Mouse (Mus musculus): ENCODE data around the gene Fgfr2. TPM values are rescaled to one million over a fixed set of nuclear protein-coding genes. Genes with fewer than 3 reads are reported as not detected.

Fgfr2 gene
- polyA plus RNA-seq, 1 experiment from 2014 or later, result 121 TPM

DNA sequence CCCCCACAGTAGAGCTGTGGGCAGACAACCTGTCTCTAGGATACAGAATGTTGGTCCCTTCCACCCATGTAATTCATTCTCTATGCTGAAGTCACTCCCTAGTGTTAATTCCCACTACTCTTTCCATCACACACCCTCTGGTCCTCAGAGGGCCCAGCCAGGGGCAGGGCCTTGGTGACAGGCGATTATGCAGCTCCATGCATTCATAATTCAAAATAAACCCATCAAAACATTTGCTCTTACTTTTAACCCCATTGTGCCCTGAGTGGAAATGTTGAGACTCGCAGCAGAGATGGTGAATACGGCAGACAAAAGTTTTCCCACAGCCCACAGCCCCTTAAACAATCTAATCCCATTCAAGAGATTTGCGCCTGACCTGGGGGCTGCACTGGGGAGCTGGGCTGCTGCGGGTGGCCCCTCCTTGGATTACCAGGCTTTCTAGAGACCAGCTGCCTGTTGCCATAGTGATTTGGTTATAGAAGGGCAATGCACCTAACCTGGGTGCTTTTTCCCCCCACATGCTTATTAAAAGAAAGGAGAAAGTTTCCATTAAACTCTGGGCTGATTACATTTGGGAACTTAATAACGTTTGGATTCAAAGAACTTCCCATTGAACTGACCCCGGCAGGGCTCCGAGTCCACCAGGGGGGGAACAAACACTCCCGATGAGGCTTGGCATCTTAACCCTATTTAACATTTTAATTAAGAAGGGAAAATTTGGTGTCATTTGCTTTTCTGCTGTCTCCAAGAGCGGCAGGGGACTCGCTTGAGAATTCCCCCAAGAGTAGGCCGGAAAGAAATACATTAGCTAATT lies 2755.7 kb downstream of the Fgfr2 start:
- H3K4me2 ChIP-seq (replicated peaks), result no peak overlapping the region
- H3K9ac ChIP-seq, result no peak overlapping the region
- H3K27ac ChIP-seq, result no peak overlapping the region
- ATAC-seq (ENCODE audit: insufficient number of reproducible peaks, insufficient read depth, low FRiP score, low TSS enrichment), result no peak
- H3K4me1 ChIP-seq, result peaks cover 23% of the 10 kb centered on the region
- no peaks in the 10 kb centered on the region for H3K9me3 ChIP-seq
- H3K4me3 ChIP-seq, result no peak overlapping the region
- no peaks in the 10 kb centered on the region for H3K27me3 ChIP-seq
- 18% methylated on average over 12 of the region's 12 CpGs for WGBS
- H3K36me3 ChIP-seq, result no peaks in the 10 kb centered on the region

DNA sequence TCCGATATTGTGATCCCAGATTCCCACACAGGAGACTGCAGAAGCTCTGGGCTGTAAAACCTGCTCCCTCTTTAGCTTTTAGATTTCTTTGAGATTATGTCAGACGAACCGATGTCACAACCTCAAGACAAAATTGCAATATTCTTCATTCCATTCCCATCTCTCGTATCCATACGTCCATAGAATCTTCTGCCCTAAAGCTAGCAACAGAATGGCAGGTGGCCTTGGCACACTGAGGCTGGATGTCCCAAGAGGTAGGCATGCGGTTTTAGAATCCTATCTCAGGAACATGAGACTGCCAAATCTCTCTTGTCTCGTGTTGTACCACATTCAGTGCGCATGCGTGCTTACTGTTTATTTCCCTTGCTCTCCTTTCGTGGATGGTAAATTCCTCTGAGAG lies 2757.4 kb downstream of the Fgfr2 start:
- Histone ChIP-seq H3K27me3 (no peaks in the 10 kb centered on the region), H3K4me3 (no peak overlapping the region), H3K9me3 (no peaks in the 10 kb centered on the region), H3K9ac (no peak overlapping the region), H3K27ac (no peak overlapping the region), H3K4me1 (peaks cover 23% of the 10 kb centered on the region), H3K4me2 (replicated peaks) (no peak overlapping the region), H3K36me3 (no peaks in the 10 kb centered on the region)
- ATAC-seq (ENCODE audit: insufficient number of reproducible peaks, insufficient read depth, low FRiP score, low TSS enrichment), result no peak
- WGBS, result 94% methylated on average over 10 of the region's 10 CpGs

DNA sequence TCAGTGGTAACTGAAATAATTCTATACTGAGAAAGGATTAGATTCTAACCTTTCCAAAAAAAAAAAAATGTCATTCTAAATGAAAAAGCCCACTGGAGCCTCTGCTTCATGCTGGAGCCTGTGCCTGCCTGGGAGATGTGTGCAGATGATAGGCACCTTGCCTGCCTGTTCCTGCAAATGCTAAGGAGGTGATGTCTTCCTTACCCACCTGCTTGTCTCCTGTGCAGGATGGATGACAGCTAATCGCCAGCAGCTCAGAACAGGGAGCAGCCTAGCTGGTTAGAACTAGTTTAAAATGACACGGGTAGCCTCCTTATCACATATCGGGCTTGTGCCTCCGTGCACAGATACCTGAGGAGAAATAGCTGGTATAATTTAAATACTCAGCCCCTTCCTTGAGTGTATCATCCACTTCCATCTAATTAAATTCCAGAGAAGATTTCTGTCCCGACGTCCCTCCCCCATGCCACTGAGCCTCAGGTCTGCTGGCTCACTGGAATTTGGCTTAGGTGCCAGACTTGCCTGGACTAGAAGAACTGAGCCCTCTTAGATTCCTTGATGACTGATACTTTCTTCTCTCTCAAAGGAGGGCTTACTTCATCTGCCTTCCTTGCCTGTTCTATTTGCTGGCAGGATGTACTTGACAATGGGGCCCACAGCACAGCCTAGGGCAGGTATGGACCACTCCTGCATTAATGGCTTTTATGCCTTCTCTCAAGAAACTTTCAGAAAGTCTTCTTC lies 2782.6 kb downstream of the Fgfr2 start:
- Histone ChIP-seq H3K36me3 (no peaks in the 10 kb centered on the region), H3K9me3 (no peaks in the 10 kb centered on the region), H3K9ac (no peak overlapping the region), H3K27ac (0 out of 2 replicates have a peak overlapping the region, but pooled peaks have one; percentile 47), H3K4me1 (no peaks in the 10 kb centered on the region), H3K4me2 (replicated peaks) (no peak overlapping the region), H3K27me3 (no peaks in the 10 kb centered on the region), H3K4me3 (no peak overlapping the region)
- 62% methylated on average over 6 of the region's 6 CpGs for WGBS
- ATAC-seq (ENCODE audit: insufficient number of reproducible peaks, insufficient read depth, low FRiP score, low TSS enrichment), result no peak

DNA sequence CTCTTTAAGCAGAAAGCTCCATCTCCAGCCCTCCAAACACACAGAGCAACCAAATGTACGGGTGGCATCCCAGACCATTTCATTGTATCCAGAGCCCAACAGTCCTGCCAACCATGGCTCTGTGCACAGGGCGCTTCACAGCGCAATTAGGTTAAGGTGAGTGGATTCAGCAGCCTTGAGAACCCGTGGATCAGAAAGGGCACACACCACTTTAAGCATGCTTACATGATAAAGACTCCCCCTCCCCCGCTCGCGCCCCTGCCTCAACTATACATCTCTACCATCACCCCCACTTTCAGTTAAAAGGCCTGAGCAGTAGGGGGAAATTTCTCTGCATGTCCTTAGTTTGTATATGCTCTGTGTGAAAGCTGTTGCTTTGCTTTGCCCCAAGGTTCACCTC lies 2785.5 kb downstream of the Fgfr2 start:
- 92% methylated on average over 7 of the region's 7 CpGs for WGBS
- no peaks in the 10 kb centered on the region for H3K9me3 ChIP-seq
- H3K4me1 ChIP-seq, result no peaks in the 10 kb centered on the region
- no peaks in the 10 kb centered on the region for H3K36me3 ChIP-seq
- H3K4me2 ChIP-seq (replicated peaks), result no peak overlapping the region
- no peak for ATAC-seq (ENCODE audit: insufficient number of reproducible peaks, insufficient read depth, low FRiP score, low TSS enrichment)
- no peak overlapping the region for H3K4me3 ChIP-seq
- H3K27ac ChIP-seq, result no peak overlapping the region
- no peak overlapping the region for H3K9ac ChIP-seq
- H3K27me3 ChIP-seq, result no peaks in the 10 kb centered on the region

DNA sequence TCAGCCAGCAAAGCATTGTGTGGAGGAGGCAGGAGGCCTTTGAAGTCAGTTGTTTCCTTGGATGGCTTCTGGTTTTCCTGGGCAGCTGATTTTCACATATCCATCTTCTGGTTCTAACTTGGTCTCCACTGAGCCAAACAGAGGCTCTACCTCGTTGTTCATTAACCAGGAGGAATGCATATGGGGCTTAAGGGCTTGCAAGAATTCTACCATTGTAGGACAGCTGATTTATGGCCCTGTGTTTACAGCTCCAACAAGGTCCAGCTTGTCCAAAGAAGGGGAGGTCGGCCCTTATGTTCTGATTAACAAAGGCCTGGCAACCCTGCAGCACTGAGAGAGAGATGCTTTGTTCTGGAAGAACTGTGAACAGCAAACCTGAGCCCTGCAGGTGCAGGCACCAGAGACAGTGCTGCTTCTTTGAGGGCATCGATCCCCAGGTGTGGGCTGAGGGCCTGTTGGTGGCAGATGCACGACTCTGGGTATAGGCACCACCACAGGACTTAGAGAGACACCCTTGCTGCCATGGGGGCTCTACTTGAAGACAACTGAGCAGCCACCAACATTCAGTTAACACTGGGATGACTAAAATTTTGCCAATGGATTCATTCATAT lies 2787.6 kb downstream of the Fgfr2 start:
- no peak for ATAC-seq (ENCODE audit: insufficient number of reproducible peaks, insufficient read depth, low FRiP score, low TSS enrichment)
- Histone ChIP-seq H3K27ac (no peak overlapping the region), H3K4me1 (no peaks in the 10 kb centered on the region; the same call in 1 of the 2 replicates), H3K9ac (no peak overlapping the region), H3K9me3 (no peaks in the 10 kb centered on the region), H3K4me2 (replicated peaks) (no peak overlapping the region), H3K4me3 (no peak overlapping the region), H3K36me3 (no peaks in the 10 kb centered on the region), H3K27me3 (no peaks in the 10 kb centered on the region)
- WGBS, result 62% methylated on average over 4 of the region's 4 CpGs

DNA sequence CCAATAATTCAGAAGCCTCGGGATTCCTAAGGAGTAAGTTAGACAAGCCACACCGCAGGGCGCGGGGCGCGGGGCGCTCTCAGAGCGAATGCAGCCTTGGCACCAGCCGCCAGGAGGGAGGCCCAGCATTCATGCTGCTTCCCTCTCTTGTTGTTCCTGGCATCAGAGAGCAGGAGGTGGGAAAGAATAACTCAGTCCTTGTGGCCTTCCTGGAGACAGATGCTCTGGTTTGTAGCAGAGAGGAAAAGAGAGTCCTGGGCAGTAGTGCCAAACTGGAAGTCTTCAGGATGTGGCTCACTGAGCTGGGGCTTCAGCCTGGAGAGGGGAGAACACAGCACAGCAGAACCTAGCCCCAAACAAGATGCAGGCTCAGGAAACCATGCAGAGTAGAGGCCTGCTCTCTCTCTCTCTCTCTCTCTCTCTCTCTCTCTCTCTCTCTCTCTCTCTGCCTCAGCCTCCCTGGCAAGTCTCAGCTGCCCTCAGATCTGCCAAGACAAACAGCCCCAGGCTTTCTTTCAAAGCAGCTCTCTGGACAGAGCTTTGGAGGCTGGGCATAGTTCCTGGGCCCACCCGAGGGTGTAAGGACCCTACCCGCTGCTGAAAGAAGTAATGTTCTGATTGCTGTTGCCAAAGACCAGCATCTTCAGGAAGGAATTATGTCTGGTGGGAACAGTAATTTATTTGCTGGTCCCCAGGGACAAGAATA lies 2790.5 kb downstream of the Fgfr2 start:
- Histone ChIP-seq H3K4me1 (peaks cover 7% of the 10 kb centered on the region), H3K27ac (0 out of 2 replicates have a peak overlapping the region, but pooled peaks have one; percentile 26)
- 83% methylated on average over 11 of the region's 11 CpGs for WGBS

DNA sequence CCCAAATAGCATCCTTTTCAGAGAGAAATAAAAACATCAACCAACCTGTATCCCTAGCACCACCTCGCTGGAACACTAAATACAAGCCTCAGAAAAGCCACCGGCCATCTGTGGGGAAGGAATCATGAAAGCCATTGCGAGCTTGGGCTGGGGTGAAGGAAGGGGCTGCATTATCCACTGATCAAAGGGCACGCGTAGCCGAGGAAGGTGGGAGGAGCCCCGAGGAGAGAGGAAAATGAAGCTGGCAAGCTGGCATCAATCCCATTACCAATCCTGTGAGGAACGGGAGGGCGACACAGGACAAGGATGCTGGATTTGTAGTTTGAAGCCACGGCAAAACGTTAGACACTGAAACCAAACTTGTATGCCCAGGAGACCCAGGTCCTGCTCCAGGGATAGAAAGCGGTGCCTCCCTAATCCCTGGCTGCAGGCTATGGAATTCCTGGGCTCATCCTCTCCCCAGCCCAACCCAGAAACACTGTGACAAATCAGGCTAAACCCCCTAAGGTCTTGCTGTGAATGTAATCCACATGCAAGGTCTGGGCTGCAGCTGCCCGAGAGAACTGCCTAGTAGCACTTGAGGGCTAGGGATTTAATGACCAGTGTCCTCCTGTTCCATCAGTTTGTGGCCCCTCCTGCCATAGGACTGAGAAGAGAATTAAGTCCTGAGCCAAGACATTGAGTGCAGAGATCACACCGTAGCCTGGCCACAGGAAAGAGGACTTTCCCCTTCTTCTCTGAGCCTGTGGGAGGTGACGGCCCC lies 2795.4 kb downstream of the Fgfr2 start:
- peak overlapping the region; percentile 28 for H3K4me2 ChIP-seq (replicated peaks)
- no peak overlapping the region for H3K9ac ChIP-seq
- H3K4me1 ChIP-seq, result peaks cover 18% of the 10 kb centered on the region
- no peak overlapping the region for H3K4me3 ChIP-seq
- no peak for ATAC-seq (ENCODE audit: insufficient number of reproducible peaks, insufficient read depth, low FRiP score, low TSS enrichment)
- H3K27me3 ChIP-seq, result no peaks in the 10 kb centered on the region
- H3K9me3 ChIP-seq, result no peaks in the 10 kb centered on the region
- WGBS, result 7% methylated on average over 15 of the region's 15 CpGs
- H3K36me3 ChIP-seq, result no peaks in the 10 kb centered on the region
- H3K27ac ChIP-seq, result peak overlapping the region; percentile 59

More for the DNA sequence above, 2790.5 kb downstream of the Fgfr2 start:
- no peak overlapping the region for H3K9ac ChIP-seq
- H3K9me3 ChIP-seq, result no peaks in the 10 kb centered on the region
- no peak overlapping the region for H3K4me3 ChIP-seq
- H3K4me2 ChIP-seq (replicated peaks), result no peak overlapping the region
- H3K27me3 ChIP-seq, result no peaks in the 10 kb centered on the region
- no peaks in the 10 kb centered on the region for H3K36me3 ChIP-seq
- no peak for ATAC-seq (ENCODE audit: insufficient number of reproducible peaks, insufficient read depth, low FRiP score, low TSS enrichment)

DNA sequence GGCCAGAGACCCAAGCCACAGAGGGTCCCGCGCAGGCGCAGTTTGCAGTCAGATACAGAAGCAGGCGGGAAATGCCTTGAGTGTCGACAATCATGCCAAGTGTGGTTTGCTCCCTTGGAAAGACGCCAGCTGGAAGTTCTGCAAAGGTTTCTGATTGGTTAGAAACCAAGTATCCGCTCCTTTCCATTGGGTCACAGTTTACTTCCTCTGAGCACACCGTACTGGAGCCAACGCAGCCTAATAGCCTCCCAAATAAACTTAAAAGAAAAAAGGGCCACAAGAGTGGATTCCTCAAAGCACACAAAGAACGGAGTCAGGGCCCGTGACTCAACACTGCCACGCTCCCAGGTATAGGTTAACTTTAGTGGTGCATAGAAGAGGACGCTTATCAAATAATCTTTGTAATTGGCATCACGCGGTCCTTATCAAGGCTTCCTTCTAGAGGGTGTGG lies 2797.1 kb downstream of the Fgfr2 start:
- no peak overlapping the region for H3K4me2 ChIP-seq (replicated peaks)
- no peak for ATAC-seq (ENCODE audit: insufficient number of reproducible peaks, insufficient read depth, low FRiP score, low TSS enrichment)
- H3K27me3 ChIP-seq, result no peaks in the 10 kb centered on the region
- peaks cover 18% of the 10 kb centered on the region for H3K4me1 ChIP-seq
- 0 out of 2 replicates have a peak overlapping the region, but pooled peaks have one; percentile 12 for H3K27ac ChIP-seq
- no peaks in the 10 kb centered on the region for H3K9me3 ChIP-seq
- H3K4me3 ChIP-seq, result no peak overlapping the region
- H3K36me3 ChIP-seq, result no peaks in the 10 kb centered on the region
- 77% methylated on average over 15 of the region's 15 CpGs for WGBS
- H3K9ac ChIP-seq, result no peak overlapping the region

DNA sequence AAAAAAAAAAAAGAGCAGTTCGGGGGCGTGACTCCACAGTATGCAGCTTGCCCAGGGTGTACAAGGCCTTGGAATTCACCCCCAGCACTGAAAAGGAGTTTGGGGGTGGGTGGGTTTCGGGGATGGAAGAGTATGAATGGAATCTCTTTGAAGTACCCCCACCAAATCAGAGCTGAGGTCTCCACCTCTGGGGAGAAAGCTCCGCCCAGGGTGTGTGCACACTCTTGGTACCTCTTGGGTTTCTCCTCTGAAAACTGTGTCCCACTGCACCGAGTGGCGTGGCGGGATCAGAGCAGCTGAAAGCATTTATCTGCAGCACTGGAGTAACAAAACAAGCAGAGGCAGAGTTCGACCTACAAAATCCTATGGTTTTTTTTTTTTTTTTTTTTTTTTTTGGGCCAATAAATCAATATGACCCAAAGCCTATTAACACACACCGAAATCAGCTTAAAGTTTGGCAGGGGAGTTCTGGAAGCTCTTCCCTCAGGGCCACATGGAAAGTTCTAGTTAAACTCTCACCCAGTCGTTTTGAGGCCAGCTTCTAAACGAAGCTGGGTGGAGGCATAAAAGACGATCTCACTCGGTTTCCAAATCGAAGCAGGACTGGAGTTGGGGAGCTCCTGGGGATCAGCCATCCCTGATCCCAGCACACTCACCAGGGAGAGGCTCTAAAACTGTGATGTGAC lies 2798.3 kb downstream of the Fgfr2 start:
- no peaks in the 10 kb centered on the region for H3K27me3 ChIP-seq
- H3K27ac ChIP-seq, result peak overlapping the region; percentile 12; the same call in 1 of the 2 replicates
- H3K4me1 ChIP-seq, result peaks cover 23% of the 10 kb centered on the region
- H3K9ac ChIP-seq, result no peak overlapping the region
- no peaks in the 10 kb centered on the region for H3K36me3 ChIP-seq
- no peak overlapping the region for H3K4me2 ChIP-seq (replicated peaks)
- ATAC-seq (ENCODE audit: insufficient number of reproducible peaks, insufficient read depth, low FRiP score, low TSS enrichment), result no peak
- H3K9me3 ChIP-seq, result no peaks in the 10 kb centered on the region
- 51% methylated on average over 14 of the region's 14 CpGs for WGBS
- H3K4me3 ChIP-seq, result no peak overlapping the region

DNA sequence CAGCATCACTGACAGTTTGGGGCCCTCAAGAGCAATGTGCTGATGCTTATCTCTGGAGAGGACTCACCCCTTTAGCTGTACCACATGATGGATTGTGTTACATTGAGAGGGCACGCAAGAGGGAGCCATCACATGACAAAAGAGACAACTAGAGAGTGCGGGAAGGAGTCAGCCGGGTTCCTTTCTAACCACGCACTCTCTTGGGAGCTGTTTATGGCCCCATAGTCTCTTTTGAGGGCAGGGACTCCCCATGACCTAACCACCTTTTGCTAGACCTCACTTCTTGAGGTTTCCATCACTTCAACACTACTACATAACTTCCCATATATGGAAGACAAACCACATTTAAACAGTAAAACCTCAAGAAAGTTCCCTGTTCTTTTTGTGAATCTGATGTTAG lies 2799.4 kb downstream of the Fgfr2 start:
- H3K4me1 ChIP-seq, result peaks cover 27% of the 10 kb centered on the region
- H3K36me3 ChIP-seq, result no peaks in the 10 kb centered on the region
- H3K4me2 ChIP-seq (replicated peaks), result no peak overlapping the region
- H3K9ac ChIP-seq, result no peak overlapping the region
- no peak overlapping the region for H3K27ac ChIP-seq
- no peak overlapping the region for H3K4me3 ChIP-seq
- WGBS, result 83% methylated on average over 4 of the region's 4 CpGs
- H3K27me3 ChIP-seq, result no peaks in the 10 kb centered on the region
- ATAC-seq (ENCODE audit: insufficient number of reproducible peaks, insufficient read depth, low FRiP score, low TSS enrichment), result no peak
- no peaks in the 10 kb centered on the region for H3K9me3 ChIP-seq

Measured in embryonic facial prominence, embryonic 12.5 days (tissue).